Mouse (Mus musculus) testis, adult 2 months (tissue): ENCODE measurements around the gene Rims1.

Experiments used
- CTCF ChIP-seq: fragments of 200-500 bp; IDR thresholded peaks from 2 replicates; pipeline ENCODE4 v1.5.1; 2012; ENCODE audit warnings: low read depth, mild to moderate bottlenecking, inconsistent platforms, low read length, moderate library complexity; ENCODE audit not compliant: control insufficient read depth, insufficient read depth, insufficient replicate concordance
- POLR2A ChIP-seq: fragments of 200-500 bp; IDR thresholded peaks from 2 replicates; pipeline ENCODE4 v1.6.1; 2012; ENCODE audit warnings: low read depth, mild to moderate bottlenecking, inconsistent platforms, low read length, moderate library complexity; ENCODE audit not compliant: control insufficient read depth

- TF ChIP-seq CTCF (no peak), POLR2A (no peak)
These were observed 220.2 kb downstream of the Rims1 start for GRCm38 (mm10) chr1:22585560-22585959.
